19 mouse cellular contexts compared by ENCODE assay signal in the genomic region with DNA sequence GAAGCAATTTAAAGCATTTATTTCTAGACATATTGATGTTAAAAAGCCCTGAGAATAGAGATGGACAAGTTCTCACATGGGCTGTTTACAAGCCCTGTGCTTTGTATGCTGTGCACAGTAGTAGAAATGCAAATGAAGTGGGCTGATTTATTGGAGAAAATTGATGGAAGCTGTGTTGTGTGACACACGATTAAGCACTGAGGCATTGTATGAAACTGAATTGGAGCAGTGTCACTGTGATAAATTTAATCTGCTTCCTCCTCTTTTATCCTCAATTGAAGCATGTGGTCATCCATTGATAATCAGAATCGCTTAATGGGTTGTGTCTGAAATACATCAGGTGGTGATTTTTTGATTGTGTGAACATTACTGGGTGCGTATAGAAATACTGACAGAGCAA.
DNase-seq lines count a peak whose midpoint lies in the region; ATAC-seq lines count a peak whose summit lies in the region.
"Had no signal": no experiment of that assay in that cellular context is flagged by ENCODE, and none has a peak within 500 bp of the region (broad histone marks: within the 10 kb centered on the region; RNA-seq: fewer than 3 reads in every experiment).

No protein-coding gene starts in this region.

- no peak overlapping the region for H3K4me3 ChIP-seq in embryonic facial prominence, embryonic 14.5 days (ENCODE audit: low read depth, low read length)
- H3K4me3 ChIP-seq in embryonic facial prominence, embryonic 10.5 days = no peak overlapping the region
- H3K4me3 ChIP-seq in forebrain, embryonic 14.5 days (ENCODE audit: low read depth, low read length) = no peak overlapping the region
- no peak overlapping the region for H3K4me3 ChIP-seq in neural tube, embryonic 14.5 days (ENCODE audit: low read depth, low read length)
- H3K4me3 ChIP-seq: embryonic facial prominence, embryonic 13.5 days; heart, embryonic 12.5 days had no signal

- no peaks in the 10 kb centered on the region for H3K36me3 ChIP-seq in embryonic facial prominence, embryonic 14.5 days (ENCODE audit: control insufficient read depth, insufficient read depth, low read length)
- no peaks in the 10 kb centered on the region for H3K36me3 ChIP-seq in embryonic facial prominence, embryonic 10.5 days (replicated peaks)
- H3K36me3 ChIP-seq in forebrain, embryonic 14.5 days (ENCODE audit: control insufficient read depth, insufficient read depth, low read length) = no peaks in the 10 kb centered on the region
- H3K36me3 ChIP-seq in neural tube, embryonic 14.5 days (ENCODE audit: control insufficient read depth, insufficient read depth, low read length) = no peaks in the 10 kb centered on the region
- H3K36me3 ChIP-seq: embryonic facial prominence, embryonic 13.5 days; heart, embryonic 12.5 days had no signal

- no peaks in the 10 kb centered on the region for H3K4me1 ChIP-seq in embryonic facial prominence, embryonic 14.5 days (ENCODE audit: control insufficient read depth, insufficient read depth, low read length)
- H3K4me1 ChIP-seq in embryonic facial prominence, embryonic 10.5 days = no peaks in the 10 kb centered on the region
- H3K4me1 ChIP-seq in forebrain, embryonic 14.5 days (ENCODE audit: control insufficient read depth, insufficient read depth, low read length) = peaks cover 3% of the 10 kb centered on the region; the same call in 1 of the 2 replicates
- no peaks in the 10 kb centered on the region for H3K4me1 ChIP-seq in neural tube, embryonic 14.5 days (ENCODE audit: control insufficient read depth, insufficient read depth, low read length)
- H3K4me1 ChIP-seq: embryonic facial prominence, embryonic 13.5 days; heart, embryonic 12.5 days had no signal

- H3K4me2 ChIP-seq in embryonic facial prominence, embryonic 14.5 days (ENCODE audit: low read depth, low read length) = no peak overlapping the region
- H3K4me2 ChIP-seq in forebrain, embryonic 14.5 days (ENCODE audit: low read length) = no peak overlapping the region
- no peak overlapping the region for H3K4me2 ChIP-seq in neural tube, embryonic 14.5 days (ENCODE audit: low read depth, low read length)
- H3K4me2 ChIP-seq: embryonic facial prominence, embryonic 13.5 days; heart, embryonic 12.5 days had no signal

- H3K9ac ChIP-seq in embryonic facial prominence, embryonic 14.5 days (ENCODE audit: low read depth, low read length) = no peak overlapping the region
- H3K9ac ChIP-seq in forebrain, embryonic 14.5 days (ENCODE audit: low read length) = no peak overlapping the region
- H3K9ac ChIP-seq in neural tube, embryonic 14.5 days (replicated peaks; ENCODE audit: low read depth, low read length) = no peak overlapping the region
- H3K9ac ChIP-seq: embryonic facial prominence, embryonic 13.5 days; heart, embryonic 12.5 days had no signal

- no peaks in the 10 kb centered on the region for H3K9me3 ChIP-seq in embryonic facial prominence, embryonic 14.5 days (ENCODE audit: control insufficient read depth, low read length)
- H3K9me3 ChIP-seq in embryonic facial prominence, embryonic 10.5 days = no peaks in the 10 kb centered on the region
- H3K9me3 ChIP-seq in forebrain, embryonic 14.5 days (replicated peaks; ENCODE audit: control insufficient read depth, low read length) = no peaks in the 10 kb centered on the region
- H3K9me3 ChIP-seq in neural tube, embryonic 14.5 days (ENCODE audit: control insufficient read depth, low read length) = no peaks in the 10 kb centered on the region
- H3K9me3 ChIP-seq: embryonic facial prominence, embryonic 13.5 days; heart, embryonic 12.5 days had no signal

- no peak for ATAC-seq in embryonic facial prominence, embryonic 14.5 days (ENCODE audit: low read depth)
- peak; percentile 79; the same call in 1 of the 2 replicates for ATAC-seq in forebrain, embryonic 14.5 days
- peak; percentile 97 for ATAC-seq in neural tube, embryonic 14.5 days (ENCODE audit: low read depth)

- no peaks in the 10 kb centered on the region for H3K27me3 ChIP-seq in embryonic facial prominence, embryonic 14.5 days (replicated peaks; ENCODE audit: control insufficient read depth, insufficient read depth, low read length)
- no peaks in the 10 kb centered on the region for H3K27me3 ChIP-seq in embryonic facial prominence, embryonic 10.5 days (replicated peaks; ENCODE audit: low read depth, poor library complexity, severe bottlenecking)
- no peaks in the 10 kb centered on the region for H3K27me3 ChIP-seq in forebrain, embryonic 14.5 days (replicated peaks; ENCODE audit: control insufficient read depth, insufficient read depth, low read length)
- H3K27me3 ChIP-seq in neural tube, embryonic 14.5 days (ENCODE audit: control insufficient read depth, insufficient read depth, low read length) = no peaks in the 10 kb centered on the region
- H3K27me3 ChIP-seq: CH12.LX; embryonic facial prominence, embryonic 13.5 days; heart, embryonic 12.5 days had no signal

- H3K27ac ChIP-seq in embryonic facial prominence, embryonic 14.5 days (replicated peaks; ENCODE audit: low read depth, low read length) = no peak overlapping the region
- no peak overlapping the region for H3K27ac ChIP-seq in embryonic facial prominence, embryonic 10.5 days (replicated peaks)
- no peak overlapping the region for H3K27ac ChIP-seq in forebrain, embryonic 14.5 days (ENCODE audit: low read depth, low read length)
- no peak overlapping the region for H3K27ac ChIP-seq in neural tube, embryonic 14.5 days (ENCODE audit: low read depth, low read length)
- H3K27ac ChIP-seq: embryonic facial prominence, embryonic 13.5 days; macrophage had no signal

- DNase-seq in embryonic facial prominence, embryonic 14.5 days (ENCODE audit: low spot score) = peak; percentile 4
- DNase-seq in embryonic facial prominence, embryonic 10.5 days (ENCODE audit: low spot score) = no peak
- DNase-seq in forebrain, embryonic 14.5 days (ENCODE audit: low spot score) = peak; percentile 32
- DNase-seq in mesoderm, embryonic 11.5 days (ENCODE audit: low read depth, low spot score) = peak; percentile 64
- DNase-seq in cerebellum, adult 9-11 months = no peak
- no peak for DNase-seq in testis, postnatal 14 days (ENCODE audit: low spot score)
- DNase-seq in testis, postnatal 10 days (ENCODE audit: low spot score) = no peak
- DNase-seq: adrenal gland, postnatal 14 days; cerebellum, adult 9-10 months; heart, postnatal 36 days; kidney, adult 11 months; kidney, postnatal 14 days; lung, adult 2 months; thymus, postnatal 14 days had no signal

- 68% methylated on average over 3 of the region's 3 CpGs for WGBS in embryonic facial prominence, embryonic 14.5 days
- WGBS in embryonic facial prominence, embryonic 10.5 days = 78% methylated on average over 3 of the region's 3 CpGs
- WGBS in forebrain, embryonic 14.5 days = 27% methylated on average over 3 of the region's 3 CpGs
- 19% methylated on average over 3 of the region's 3 CpGs for WGBS in neural tube, embryonic 14.5 days

Comparison
In these comparisons a context has a peak if more than half of its experiments do, and no peak if none do; other contexts are left out.
1. DNase-seq: peak in embryonic facial prominence, embryonic 14.5 days (single experiment), forebrain, embryonic 14.5 days (single experiment) and mesoderm, embryonic 11.5 days (single experiment); none in embryonic facial prominence, embryonic 10.5 days (single experiment), cerebellum, adult 9-11 months (single experiment), testis, postnatal 14 days (single experiment) and testis, postnatal 10 days (single experiment).